In the genomic region with DNA sequence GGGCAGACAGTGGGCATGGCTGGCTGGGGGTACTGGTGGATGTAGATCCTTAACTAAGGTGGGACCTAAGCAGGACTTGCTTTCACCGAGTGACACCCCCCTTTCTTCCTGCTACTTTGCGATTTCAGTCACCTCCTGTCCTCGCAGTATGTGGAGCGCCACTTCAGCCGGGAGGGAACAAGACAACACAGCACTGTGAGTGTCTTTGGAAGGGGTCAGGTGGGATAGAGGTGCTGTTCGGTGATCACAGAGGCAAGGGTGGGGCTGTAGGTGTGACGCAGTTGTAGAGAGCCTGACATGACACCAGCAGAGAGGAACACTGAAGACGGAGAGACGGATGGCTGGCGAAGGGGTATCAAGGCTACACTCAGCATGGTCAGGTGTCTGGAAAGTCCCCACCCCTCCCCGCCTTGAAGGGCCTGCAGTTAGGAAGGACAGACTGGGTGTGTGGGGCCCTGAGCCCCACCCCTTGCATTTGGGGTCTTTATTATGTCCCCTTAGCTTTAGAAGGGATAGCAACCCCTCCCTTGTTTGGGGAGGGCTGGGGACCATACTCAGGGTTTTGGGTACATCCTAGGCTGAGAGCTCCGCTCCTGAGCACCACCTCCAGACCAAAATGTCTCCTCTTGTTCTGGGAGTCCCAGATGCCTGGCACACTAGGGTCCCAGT, we compare ENCODE assay signal across 10 mouse cellular contexts. TPM values are rescaled to one million over a fixed set of nuclear protein-coding genes. Genes with fewer than 3 reads are reported as not detected.
DNase-seq lines count a peak whose midpoint lies in the region; ATAC-seq lines count a peak whose summit lies in the region.
"Had no signal": no experiment of that assay in that cellular context is flagged by ENCODE, and none has a peak within 500 bp of the region (broad histone marks: within the 10 kb centered on the region; RNA-seq: fewer than 3 reads in every experiment).

No protein-coding gene starts in this region.

- peaks cover 25% of the 10 kb centered on the region for H3K4me1 ChIP-seq in heart, embryonic 15.5 days (replicated peaks)

- no peak for ATAC-seq in cerebellum, adult (ENCODE audit: insufficient number of reproducible peaks, low FRiP score, low TSS enrichment)
- no peak for ATAC-seq in heart, embryonic 15.5 days (replicated peaks; ENCODE audit: insufficient number of reproducible peaks, insufficient read depth, low FRiP score, low read depth)
- ATAC-seq: liver, postnatal 0 days had no signal

- no peaks in the 10 kb centered on the region for H3K36me3 ChIP-seq in heart, embryonic 15.5 days

- H3K4me3 ChIP-seq in heart, embryonic 15.5 days = no peak overlapping the region

- H3K27ac ChIP-seq in heart, embryonic 15.5 days = peak overlapping the region; percentile 14

- H3K9me3 ChIP-seq in heart, embryonic 15.5 days (replicated peaks) = no peaks in the 10 kb centered on the region

- H3K27me3 ChIP-seq in heart, embryonic 15.5 days = peaks cover 7% of the 10 kb centered on the region; the same call in 1 of the 2 replicates

- H3K9ac ChIP-seq in heart, embryonic 15.5 days = no peak overlapping the region
- H3K9ac ChIP-seq: liver, postnatal 0 days had no signal

- WGBS in heart, embryonic 15.5 days = 70% methylated on average over 12 of the region's 12 CpGs

- H3K4me2 ChIP-seq in heart, embryonic 15.5 days = no peak overlapping the region

- DNase-seq in cerebellum, adult 11 months = peak; percentile 40
- no peak for DNase-seq in heart, adult 8-10 months (ENCODE audit: low spot score)
- DNase-seq in right cerebral cortex, postnatal 14 days = peak; percentile 8
- DNase-seq in right cerebral cortex, adult 2 months (ENCODE audit: low spot score in 2 of 2) = no peak
- no peak for DNase-seq in spleen, postnatal 14 days (ENCODE audit: low spot score in 2 of 2)
- no peak for DNase-seq in kidney, postnatal 10 days
- DNase-seq: liver, postnatal 0 days had no signal

RNA-seq across cellular contexts. Expression of a gene that starts 8.9 kb away (rescaled TPM):
- polyA plus RNA-seq in heart, embryonic 15.5 days (2015; fragmentation: Nextera tagmentation; extraction: Ambion mirVana) = 5.5 and 6.7 TPM in 2 replicates
- total RNA-seq in heart, adult 8-10 months (2022) = 1 to 10 TPM; 4.4 to 6.8 (median 6.0) TPM

RNA-seq across cellular contexts. Expression of a gene that starts 49.4 kb away (rescaled TPM):
- polyA plus RNA-seq in heart, embryonic 15.5 days (2015; fragmentation: Nextera tagmentation; extraction: Ambion mirVana) = 46.6 and 48.5 TPM in 2 replicates
- total RNA-seq in heart, adult 8-10 months (2022) = 10 to 100 TPM; 13.9 to 25.4 (median 20.5) TPM
- total RNA-seq: hematopoietic stem cell, adult 5-6 weeks had no signal

Comparison
In these comparisons a context has a peak if more than half of its experiments do, and no peak if none do; other contexts are left out.
1. DNase-seq: peak in cerebellum, adult 11 months (single experiment) and right cerebral cortex, postnatal 14 days (single experiment); none in heart, adult 8-10 months (single experiment), right cerebral cortex, adult 2 months (0 of 2), spleen, postnatal 14 days (0 of 2) and kidney, postnatal 10 days (single experiment).